29 mouse cellular contexts compared by ENCODE assay signal in the genomic region with DNA sequence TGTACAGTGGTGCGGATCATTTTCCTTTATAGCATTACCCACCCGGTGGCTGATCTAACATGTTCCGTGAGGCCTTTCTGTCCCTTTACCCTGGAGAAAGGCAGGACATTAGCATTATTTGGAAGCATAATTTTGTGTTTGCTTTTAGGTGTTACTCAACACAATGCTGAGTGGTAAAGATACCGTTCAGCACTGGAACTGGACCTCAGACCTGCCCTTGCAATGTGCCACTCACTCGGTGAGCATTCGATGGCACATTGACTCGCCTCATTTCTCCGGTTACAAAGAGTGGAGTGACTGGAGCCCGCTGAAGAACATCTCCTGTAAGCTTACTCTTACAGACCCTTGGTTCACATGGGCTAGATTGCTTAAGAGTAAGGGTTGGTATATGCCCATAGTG.
DNase-seq lines count a peak whose midpoint lies in the region; ATAC-seq and TF ChIP-seq lines count a peak whose summit lies in the region.
"Had no signal": no experiment of that assay in that cellular context is flagged by ENCODE, and none has a peak within 500 bp of the region (broad histone marks: within the 10 kb centered on the region; RNA-seq: fewer than 3 reads in every experiment).

No protein-coding gene starts in this region.

- H3K27me3 ChIP-seq in liver, adult 2 months (ENCODE audit: control insufficient read depth, insufficient read depth, low read length): no peaks in the 10 kb centered on the region
- H3K27me3 ChIP-seq in liver, embryonic 15.5 days: no peaks in the 10 kb centered on the region
- no peaks in the 10 kb centered on the region for H3K27me3 ChIP-seq in stomach, postnatal 0 days (ENCODE audit: control insufficient read depth, insufficient read depth, low read length)
- H3K27me3 ChIP-seq: embryonic facial prominence, embryonic 12.5 days; embryonic facial prominence, embryonic 15.5 days; forebrain, embryonic 13.5 days; heart, embryonic 12.5 days; heart, embryonic 15.5 days; hindbrain, embryonic 13.5 days; Patski had no signal

- H3K9me3 ChIP-seq in liver, embryonic 15.5 days (replicated peaks): no peaks in the 10 kb centered on the region
- no peaks in the 10 kb centered on the region for H3K9me3 ChIP-seq in stomach, postnatal 0 days (ENCODE audit: control insufficient read depth, low read length)
- H3K9me3 ChIP-seq: embryonic facial prominence, embryonic 12.5 days; embryonic facial prominence, embryonic 15.5 days; forebrain, embryonic 10.5 days; forebrain, embryonic 13.5 days; G1E; heart, embryonic 12.5 days; heart, embryonic 15.5 days; hindbrain, embryonic 10.5 days; hindbrain, embryonic 13.5 days had no signal

- peaks cover 64% of the 10 kb centered on the region for H3K36me3 ChIP-seq in liver, adult 2 months (ENCODE audit: control insufficient read depth, insufficient read depth, low read length)
- no peaks in the 10 kb centered on the region for H3K36me3 ChIP-seq in liver, embryonic 15.5 days (replicated peaks)
- peaks cover 12% of the 10 kb centered on the region; the same call in 1 of the 2 replicates for H3K36me3 ChIP-seq in stomach, postnatal 0 days (ENCODE audit: control insufficient read depth, insufficient read depth, low read length)
- H3K36me3 ChIP-seq: forebrain, embryonic 10.5 days; G1E had no signal

- TF ChIP-seq POLR2A in liver, adult 2 months (IDR thresholded peaks at IDR 0.05; ENCODE audit: extremely low read depth, insufficient read depth, low read length): no peak

- ATAC-seq in liver, embryonic 15.5 days (ENCODE audit: insufficient read depth): peak; percentile 13; the same call in 1 of the 2 replicates
- ATAC-seq in stomach, postnatal 0 days (ENCODE audit: low FRiP score, low TSS enrichment): 0 out of 2 replicates have a peak, but pooled peaks have one; percentile 45
- no peak for ATAC-seq in erythroid progenitor cell, adult 5-6 weeks (replicated peaks; ENCODE audit: low FRiP score, poor library complexity, severe bottlenecking)
- ATAC-seq: forebrain, embryonic 13.5 days; forebrain, postnatal 0 days; hindbrain, embryonic 16.5 days; Patski had no signal

- no peak for TF ChIP-seq CTCF in gastrocnemius, adult 2 months (IDR thresholded peaks at IDR 0.05)
- no peak for TF ChIP-seq CTCF in liver, adult 2 months (IDR thresholded peaks at IDR 0.05; ENCODE audit: low read depth, low read length)
- TF ChIP-seq CTCF in stomach, postnatal 0 days (IDR thresholded peaks at IDR 0.05; ENCODE audit: low read depth): no peak

- no peak overlapping the region for H3K4me3 ChIP-seq in gastrocnemius, adult 2 months
- H3K4me3 ChIP-seq in liver, adult 2 months (ENCODE audit: insufficient read depth, low read depth, low read length): no peak overlapping the region
- no peak overlapping the region for H3K4me3 ChIP-seq in liver, embryonic 15.5 days (replicated peaks)
- no peak overlapping the region for H3K4me3 ChIP-seq in stomach, postnatal 0 days (ENCODE audit: low read depth, low read length)
- H3K4me3 ChIP-seq: embryonic facial prominence, embryonic 12.5 days; embryonic facial prominence, embryonic 15.5 days; erythroblast, embryonic 14.5 days; forebrain, embryonic 10.5 days; forebrain, embryonic 13.5 days; heart, embryonic 12.5 days; heart, embryonic 15.5 days; hindbrain, embryonic 10.5 days; hindbrain, embryonic 13.5 days had no signal

- H3K4me1 ChIP-seq in liver, adult 2 months (ENCODE audit: control insufficient read depth, insufficient read depth, low read length): peaks cover 20% of the 10 kb centered on the region
- peaks cover 5% of the 10 kb centered on the region; the same call in 1 of the 2 replicates for H3K4me1 ChIP-seq in liver, embryonic 15.5 days (replicated peaks)
- H3K4me1 ChIP-seq in stomach, postnatal 0 days (replicated peaks; ENCODE audit: control insufficient read depth, insufficient read depth): no peaks in the 10 kb centered on the region
- H3K4me1 ChIP-seq: embryonic facial prominence, embryonic 12.5 days; embryonic facial prominence, embryonic 15.5 days; forebrain, embryonic 13.5 days; hindbrain, embryonic 13.5 days had no signal

- peak overlapping the region; percentile 32 for H3K9ac ChIP-seq in liver, adult 2 months (ENCODE audit: low read depth, low read length)
- H3K9ac ChIP-seq in liver, embryonic 15.5 days: no peak overlapping the region
- no peak overlapping the region for H3K9ac ChIP-seq in stomach, postnatal 0 days (ENCODE audit: low read length)
- H3K9ac ChIP-seq: embryonic facial prominence, embryonic 12.5 days; embryonic facial prominence, embryonic 15.5 days; forebrain, embryonic 13.5 days; forebrain, postnatal 0 days; heart, embryonic 12.5 days; heart, embryonic 15.5 days; hindbrain, embryonic 13.5 days had no signal

- peak overlapping the region; percentile 44; the same call in 1 of the 2 replicates for H3K27ac ChIP-seq in gastrocnemius, adult 2 months
- peak overlapping the region; percentile 69 for H3K27ac ChIP-seq in liver, adult 2 months (replicated peaks; ENCODE audit: insufficient read depth, low read depth, low read length)
- peak overlapping the region; percentile 53 for H3K27ac ChIP-seq in liver, embryonic 15.5 days (replicated peaks)
- no peak overlapping the region for H3K27ac ChIP-seq in stomach, postnatal 0 days (replicated peaks)
- H3K27ac ChIP-seq: embryonic facial prominence, embryonic 12.5 days; embryonic facial prominence, embryonic 15.5 days; forebrain, embryonic 10.5 days; forebrain, embryonic 13.5 days; heart, embryonic 15.5 days; hindbrain, embryonic 10.5 days; hindbrain, embryonic 13.5 days had no signal

- H3K4me2 ChIP-seq in liver, embryonic 15.5 days: no peak overlapping the region
- H3K4me2 ChIP-seq in stomach, postnatal 0 days (replicated peaks; ENCODE audit: low read depth): no peak overlapping the region
- H3K4me2 ChIP-seq: embryonic facial prominence, embryonic 12.5 days; embryonic facial prominence, embryonic 15.5 days; forebrain, embryonic 13.5 days; heart, embryonic 12.5 days; heart, embryonic 15.5 days; hindbrain, embryonic 13.5 days had no signal

- DNase-seq in gastrocnemius, adult 2 months: no peak
- DNase-seq in gastrocnemius, postnatal 25 days: no peak
- peak; percentile 89 for DNase-seq in liver, adult 2 months (ENCODE audit: extremely low read depth, low read depth, low spot score)
- DNase-seq in liver: no peak
- DNase-seq in stomach, postnatal 0 days (ENCODE audit: low spot score): no peak
- no peak for DNase-seq in adrenal gland, adult (ENCODE audit: inconsistent age in 2 of 2, low spot score in 1 of 2)
- DNase-seq: adrenal gland, postnatal 14 days; cerebellum, adult 11 months; cerebellum, adult 2 months; cerebellum, adult 9-11 months; cerebellum, postnatal 25 days; forebrain, postnatal 0 days; gastrocnemius, postnatal 36 days; heart, postnatal 10 days; heart, postnatal 36 days had no signal

- 24% methylated on average over 9 of the region's 9 CpGs for WGBS in liver, adult 2 months
- WGBS in liver, embryonic 15.5 days (ENCODE audit: insufficient replicate concordance): 63% methylated on average over 9 of the region's 9 CpGs
- WGBS in stomach, postnatal 0 days: 84% methylated on average over 9 of the region's 9 CpGs

- intact Hi-C loops in gastrocnemius, adult 2 months (cut with DNase I): loop anchor here (5.0 kb wide), 1 partner anchor 34 kb away; no protein-coding TSS in a partner anchor

- no peak for TF ChIP-seq EP300 in stomach, postnatal 0 days (optimal IDR thresholded peaks at IDR 0.05)

- peaks cover 5% of the 10 kb centered on the region; the same call in 1 of the 2 replicates for H3K79me2 ChIP-seq in liver, adult 2 months (ENCODE audit: control insufficient read depth, insufficient read depth, low read length)
